Mouse (Mus musculus) embryonic facial prominence, embryonic 14.5 days (tissue): ENCODE results near the gene Sirt7. TPM values are rescaled to one million over a fixed set of nuclear protein-coding genes. Genes with fewer than 3 reads are reported as not detected.

Experiments
- ATAC-seq: fragments of 200-750 bp; cut with Nextera tagmentation; 2 replicates; pipeline ENCODE4 v1.8.0; 2017; ENCODE audit warnings: low read depth, moderate number of reproducible peaks, moderate TSS enrichment
- DNase-seq: peaks from one replicate; pipeline ENCODE4 v3.0.0-alpha.2; 2015; ENCODE audit warnings: low spot score
- H3K27ac ChIP-seq: fragments of 300-500 bp; sonication (generic); replicated peaks from 2 replicates; pipeline ENCODE4 v1.5.1; 2014; ENCODE audit warnings: low read depth, mild to moderate bottlenecking, low read length, moderate library complexity
- H3K27me3 ChIP-seq: fragments of 300-500 bp; sonication (generic); replicated peaks from 2 replicates; pipeline ENCODE4 v1.6.1; 2014; ENCODE audit warnings: low read length; ENCODE audit not compliant: control insufficient read depth, insufficient read depth
- H3K36me3 ChIP-seq: fragments of 300-500 bp; sonication (generic); 2 replicates; pipeline ENCODE4 v1.6.1; 2014; ENCODE audit warnings: low read length, mixed read lengths; ENCODE audit not compliant: control insufficient read depth, insufficient read depth
- H3K4me1 ChIP-seq: fragments of 300-500 bp; sonication (generic); 2 replicates; pipeline ENCODE4 v1.6.1; 2014; ENCODE audit warnings: antibody characterized with exemption, low read length; ENCODE audit not compliant: control insufficient read depth, insufficient read depth
- H3K4me2 ChIP-seq: fragments of 300-500 bp; sonication (generic); 2 replicates; pipeline ENCODE4 v1.6.1; 2014; ENCODE audit warnings: low read depth, mild to moderate bottlenecking, low read length, moderate library complexity, mixed read lengths
- H3K4me3 ChIP-seq: fragments of 300-500 bp; sonication (generic); 2 replicates; pipeline ENCODE4 v1.5.1; 2014; ENCODE audit warnings: low read depth, mild to moderate bottlenecking, low read length
- H3K9ac ChIP-seq: fragments of 300-500 bp; sonication (generic); 2 replicates; pipeline ENCODE4 v1.6.1; 2014; ENCODE audit warnings: low read depth, mild to moderate bottlenecking, low read length, moderate library complexity, mixed read lengths
- H3K9me3 ChIP-seq: fragments of 300-500 bp; sonication (generic); 2 replicates; pipeline ENCODE4 v1.6.1; 2016; ENCODE audit warnings: low read length; ENCODE audit not compliant: control insufficient read depth
- WGBS: fragments of 180-500 bp; shearing (Covaris S2); extraction: QIAGEN DNeasy Blood & Tissue Kit; methylation state at CpG from one replicate; pipeline ENCODE4 v1.1.7; 2014; 5-methylcytosine and 5-hydroxymethylcytosine counted together
- polyA plus RNA-seq: library from polyadenylated mRNA; unstranded; fragments of >200 nt; fragmentation: Nextera tagmentation; extraction: Ambion mirVana; gene quantifications from 2 replicates; pipeline ENCODE4 v1.2.1, GENCODE M21; 2014

Sirt7 gene
- 21.8 and 23.0 TPM in 2 replicates for polyA plus RNA-seq

- Histone ChIP-seq H3K9me3 (no peaks in the 10 kb centered on the region), H3K27me3 (no peaks in the 10 kb centered on the region), H3K36me3 (peaks cover 55% of the 10 kb centered on the region), H3K4me2 (peak within 1 kb of the TSS; percentile 88), H3K27ac (peak within 1 kb of the TSS; percentile 57), H3K9ac (peak within 1 kb of the TSS; percentile 77), H3K4me3 (peak within 1 kb of the TSS; percentile 90), H3K4me1 (peaks cover 9% of the 10 kb centered on the region)
- 18% methylated on average over 5 of the region's 5 CpGs for WGBS
- peak; percentile 34; the same call in 1 of the 2 replicates for ATAC-seq
- no peak for DNase-seq
These were observed at the start of gene Sirt7 for GRCm38 (mm10) chr11:120625152-120625775. Sirt7 (minus strand) TSS chr11:120625240.

DNA sequence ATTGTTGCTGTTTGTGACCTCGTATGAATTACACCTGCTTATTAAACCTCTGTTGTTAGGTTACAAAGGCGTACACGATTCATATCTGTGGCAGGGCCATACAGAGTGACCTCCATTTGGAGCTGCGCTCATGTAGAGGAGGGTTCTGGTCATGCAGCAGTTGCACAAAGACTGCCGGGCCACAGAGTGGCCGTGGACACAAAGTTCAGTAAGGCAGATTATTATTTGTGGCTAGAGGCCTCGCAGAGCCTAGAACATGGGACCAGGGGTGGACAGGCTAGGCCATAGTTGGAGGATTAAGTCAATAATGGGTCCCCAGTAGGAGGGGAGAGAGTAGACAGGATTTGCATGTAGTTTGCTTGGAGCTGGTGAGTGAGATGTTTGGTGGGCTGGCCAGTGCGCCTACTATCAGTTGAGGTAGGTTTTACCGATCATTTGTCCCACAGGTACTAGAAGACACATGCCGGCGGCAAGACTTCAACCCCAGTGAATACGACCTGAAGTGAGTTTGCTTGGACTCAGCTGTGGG is 48.6 kb upstream of the Sirt7 start:
- Histone ChIP-seq H3K4me2 (peak overlapping the region; percentile 71), H3K27ac (peak overlapping the region; percentile 88), H3K36me3 (peaks cover 20% of the 10 kb centered on the region), H3K4me1 (peaks cover 11% of the 10 kb centered on the region; the same call in 1 of the 2 replicates), H3K4me3 (peak overlapping the region; percentile 78), H3K9ac (peak overlapping the region; percentile 84), H3K27me3 (no peaks in the 10 kb centered on the region), H3K9me3 (no peaks in the 10 kb centered on the region)
- ATAC-seq (peak; percentile 5; the same call in 1 of the 2 replicates), DNase-seq (no peak)
- 39% methylated on average over 12 of the region's 12 CpGs for WGBS

DNA sequence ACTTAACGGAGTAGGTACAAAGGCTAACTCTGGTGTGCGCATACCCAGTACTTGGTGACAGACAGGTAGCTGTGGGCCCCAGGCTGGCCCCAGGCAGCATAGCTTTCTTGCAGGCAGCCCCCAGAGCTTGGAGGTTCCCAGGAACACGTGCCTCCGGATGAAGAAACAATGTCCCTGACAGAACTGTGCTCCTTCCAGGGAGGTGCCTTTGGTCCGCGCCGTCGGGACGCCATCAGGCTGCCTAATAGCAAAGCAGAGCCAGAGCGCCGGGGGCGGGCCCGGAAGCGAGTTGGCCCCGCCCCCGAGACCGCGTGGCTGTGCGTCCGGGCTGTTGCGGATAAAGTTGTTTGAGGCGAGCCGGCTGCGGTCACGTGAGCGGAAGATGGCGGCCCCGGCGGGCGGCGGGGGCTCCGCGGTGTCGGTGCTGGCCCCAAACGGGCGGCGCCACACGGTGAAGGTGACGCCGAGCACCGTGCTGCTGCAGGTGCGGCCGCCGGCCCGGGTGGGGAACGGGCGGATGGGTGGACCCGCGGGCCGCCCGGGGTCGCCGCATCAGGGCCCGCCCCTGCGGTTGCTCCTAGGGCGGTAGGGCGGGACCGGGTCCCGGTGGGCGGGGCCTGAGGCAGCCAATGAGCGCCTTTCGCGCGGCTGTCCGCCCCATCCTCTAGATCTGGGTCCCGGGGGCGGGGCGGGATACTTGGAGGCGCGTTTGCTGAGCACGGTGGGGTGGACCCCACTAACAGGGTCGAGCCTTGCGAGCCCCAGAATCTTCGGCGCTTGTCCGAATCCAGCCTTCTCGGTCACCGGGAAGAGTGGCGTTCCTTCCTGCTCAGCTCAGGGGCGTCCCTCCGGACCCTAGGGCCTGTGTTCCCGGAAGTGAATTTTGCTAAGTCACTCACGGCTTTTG is 47.9 kb upstream of the Sirt7 start, which contains the start of gene Aspscr1:
Gene Aspscr1, plus strand, starts transcription at position 287 of the 907 bp plus-strand sequence.
- Histone ChIP-seq H3K27ac (peak within 1 kb of the TSS; percentile 88), H3K4me2 (peak within 1 kb of the TSS; percentile 71), H3K9me3 (no peaks in the 10 kb centered on the region), H3K4me1 (peaks cover 11% of the 10 kb centered on the region; the same call in 1 of the 2 replicates), H3K27me3 (no peaks in the 10 kb centered on the region), H3K4me3 (peak within 1 kb of the TSS; percentile 78), H3K9ac (peak within 1 kb of the TSS; percentile 84), H3K36me3 (peaks cover 13% of the 10 kb centered on the region; the same call in 1 of the 2 replicates)
- peak; percentile 98 for DNase-seq
- 1% methylated on average over 51 of the region's 83 CpGs for WGBS
- ATAC-seq = peak; percentile 98

DNA sequence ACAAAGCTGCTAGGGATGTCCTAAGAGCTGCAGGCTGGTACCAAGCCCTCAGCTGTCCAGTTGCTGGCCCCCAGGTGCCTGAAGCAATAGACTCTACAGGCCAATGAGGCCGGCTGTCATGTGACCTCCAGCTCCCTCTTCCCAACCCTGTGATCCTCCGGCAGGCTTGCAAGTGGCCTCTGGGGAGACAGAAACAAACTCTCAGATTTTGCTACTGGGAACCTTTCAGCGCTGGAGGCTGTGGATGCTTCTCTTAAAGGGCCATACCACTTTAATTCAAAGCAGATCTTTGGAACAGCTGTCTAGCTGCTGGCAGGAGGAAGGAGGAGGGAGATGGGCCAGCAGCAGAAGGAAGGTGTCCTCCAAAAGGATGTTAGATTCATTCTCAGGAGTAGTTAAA is 41.6 kb upstream of the Sirt7 start:
- WGBS = 0% methylated on average over 3 of the region's 3 CpGs
- Histone ChIP-seq H3K27ac (no peak overlapping the region), H3K27me3 (peaks cover 22% of the 10 kb centered on the region), H3K36me3 (no peaks in the 10 kb centered on the region), H3K4me1 (peaks cover 4% of the 10 kb centered on the region), H3K4me3 (no peak overlapping the region), H3K4me2 (no peak overlapping the region), H3K9me3 (no peaks in the 10 kb centered on the region), H3K9ac (peak overlapping the region; percentile 5; the same call in 1 of the 2 replicates)
- DNase-seq (peak; percentile 45), ATAC-seq (no peak)

DNA sequence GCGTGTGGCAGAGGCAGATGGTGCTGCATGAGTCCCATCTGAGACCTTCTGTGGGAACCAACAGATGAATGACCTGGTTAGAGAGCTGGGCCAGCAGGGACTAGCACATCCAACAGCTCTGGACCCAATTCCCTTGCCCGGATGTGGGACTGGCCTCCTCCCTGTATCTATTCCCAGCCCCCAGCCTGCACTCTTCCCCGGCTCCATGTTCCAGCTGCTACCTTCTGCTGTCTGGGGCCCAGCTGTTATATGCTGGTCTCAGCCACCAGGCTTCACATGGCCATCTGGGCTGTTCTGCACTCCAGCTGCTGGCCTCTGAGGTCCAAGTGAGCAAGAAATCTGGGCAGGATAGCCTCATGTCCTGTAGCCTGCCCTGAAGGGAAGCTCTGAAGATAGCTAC is 40.4 kb upstream of the Sirt7 start:
- DNase-seq (peak; percentile 52), ATAC-seq (0 out of 2 replicates have a peak, but pooled peaks have one; percentile 38)

GRCm38 (mm10) chr11:120663714-120664113 is 38.7 kb upstream of the Sirt7 start:
- ATAC-seq = no peak
- WGBS = 85% methylated on average over 5 of the region's 5 CpGs

More for the DNA sequence above, 40.4 kb upstream of the Sirt7 start:
- Histone ChIP-seq H3K9ac (no peak overlapping the region), H3K4me1 (peaks cover 10% of the 10 kb centered on the region), H3K4me2 (no peak overlapping the region), H3K27ac (no peak overlapping the region), H3K27me3 (peaks cover 35% of the 10 kb centered on the region), H3K4me3 (no peak overlapping the region), H3K36me3 (no peaks in the 10 kb centered on the region), H3K9me3 (no peaks in the 10 kb centered on the region)
- 46% methylated on average over 3 of the region's 3 CpGs for WGBS

GRCm38 (mm10) chr11:120662759-120663158 is 37.7 kb upstream of the Sirt7 start:
- Histone ChIP-seq H3K9me3 (no peaks in the 10 kb centered on the region), H3K9ac (no peak overlapping the region), H3K27ac (no peak overlapping the region), H3K4me1 (peaks cover 14% of the 10 kb centered on the region), H3K27me3 (peaks cover 58% of the 10 kb centered on the region), H3K4me3 (no peak overlapping the region), H3K36me3 (no peaks in the 10 kb centered on the region), H3K4me2 (no peak overlapping the region)
- ATAC-seq (no peak), DNase-seq (no peak)
- 64% methylated on average over 6 of the region's 6 CpGs for WGBS

More at GRCm38 (mm10) chr11:120663714-120664113, 38.7 kb upstream of the Sirt7 start:
- no peak for DNase-seq
- H3K36me3 ChIP-seq = no peaks in the 10 kb centered on the region
- H3K9me3 ChIP-seq = no peaks in the 10 kb centered on the region
- no peak overlapping the region for H3K27ac ChIP-seq
- H3K27me3 ChIP-seq = peaks cover 51% of the 10 kb centered on the region
- peaks cover 14% of the 10 kb centered on the region for H3K4me1 ChIP-seq
- no peak overlapping the region for H3K9ac ChIP-seq
- H3K4me3 ChIP-seq = no peak overlapping the region
- H3K4me2 ChIP-seq = no peak overlapping the region

- Histone ChIP-seq H3K36me3 (no peaks in the 10 kb centered on the region), H3K9ac (peak within 1 kb of the TSS; percentile 56), H3K4me3 (peak within 1 kb of the TSS; percentile 48), H3K9me3 (no peaks in the 10 kb centered on the region), H3K27ac (no peak within 1 kb of the TSS), H3K4me1 (peaks cover 10% of the 10 kb centered on the region; the same call in 1 of the 2 replicates), H3K4me2 (peak within 1 kb of the TSS; percentile 80), H3K27me3 (peaks cover 70% of the 10 kb centered on the region)
- ATAC-seq (no peak), DNase-seq (no peak)
- WGBS = under 1% methylated on average over 32 of the region's 35 CpGs
These were observed 36.0 kb upstream of the Sirt7 start, which contains the start of gene Notum for GRCm38 (mm10) chr11:120661076-120661460. Notum (minus strand) TSS chr11:120661175.
